Mouse (Mus musculus): ENCODE results near the gene Reps2. TPM values are rescaled to one million over a fixed set of nuclear protein-coding genes. Genes with fewer than 3 reads are reported as not detected.

Gene Reps2
- polyA plus RNA-seq, 1 experiment from 2014 or later = 0.90 TPM

DNA sequence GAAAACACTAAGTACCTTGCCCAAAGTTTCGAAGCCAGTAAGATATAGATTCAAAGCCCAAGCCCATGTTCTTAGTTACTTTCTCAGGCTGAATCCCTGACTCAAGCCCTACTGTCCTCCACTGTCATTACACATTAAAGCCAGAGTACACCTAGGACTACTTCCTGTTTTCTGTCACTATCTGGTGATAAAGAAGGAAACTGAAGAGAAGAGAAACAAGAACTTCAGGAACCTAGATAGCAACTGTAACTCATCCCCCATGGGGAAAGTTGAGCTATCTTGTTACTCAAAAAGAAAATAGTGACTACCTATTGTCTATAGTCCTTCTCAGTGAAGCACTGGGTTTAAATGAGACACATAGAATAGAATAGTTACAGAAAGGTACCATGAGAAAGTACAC is 188.1 kb downstream of the Reps2 start:
- Histone ChIP-seq H3K36me3 (replicated peaks; ENCODE audit: insufficient read depth, low read length) (no peaks in the 10 kb centered on the region), H3K27me3 (ENCODE audit: insufficient read depth, low read length) (no peaks in the 10 kb centered on the region), H3K4me3 (ENCODE audit: low read depth, low read length) (no peak overlapping the region), H3K27ac (ENCODE audit: low read depth) (no peak overlapping the region), H3K9me3 (ENCODE audit: low read length) (no peaks in the 10 kb centered on the region), H3K9ac (replicated peaks) (no peak overlapping the region), H3K4me1 (ENCODE audit: insufficient read depth) (no peaks in the 10 kb centered on the region), H3K4me2 (ENCODE audit: low read depth, low read length) (no peak overlapping the region)
- TF ChIP-seq EP300 (IDR thresholded peaks at IDR 0.05; ENCODE audit: low read depth) (no peak), CTCF (IDR thresholded peaks at IDR 0.05; ENCODE audit: low read depth) (no peak)
- no peak for DNase-seq
- WGBS (ENCODE audit: insufficient replicate concordance) = 79% methylated on average over 1 of the region's 1 CpGs
- ATAC-seq = no peak

GRCm38 (mm10) chrX:162453821-162454402 is 189.5 kb downstream of the Reps2 start:
- peak; percentile 50 for TF ChIP-seq CTCF (IDR thresholded peaks at IDR 0.05; ENCODE audit: low read depth)
- no peak for TF ChIP-seq EP300 (IDR thresholded peaks at IDR 0.05; ENCODE audit: low read depth)
- Histone ChIP-seq H3K9ac (replicated peaks) (no peak overlapping the region), H3K36me3 (replicated peaks; ENCODE audit: insufficient read depth, low read length) (no peaks in the 10 kb centered on the region), H3K4me1 (ENCODE audit: insufficient read depth) (no peaks in the 10 kb centered on the region), H3K4me2 (ENCODE audit: low read depth, low read length) (no peak overlapping the region), H3K27ac (ENCODE audit: low read depth) (no peak overlapping the region), H3K4me3 (ENCODE audit: low read depth, low read length) (no peak overlapping the region), H3K9me3 (ENCODE audit: low read length) (no peaks in the 10 kb centered on the region), H3K27me3 (ENCODE audit: insufficient read depth, low read length) (no peaks in the 10 kb centered on the region)
- DNase-seq (no peak), ATAC-seq (no peak)
- 61% methylated on average over 7 of the region's 7 CpGs for WGBS (ENCODE audit: insufficient replicate concordance)

GRCm38 (mm10) chrX:162452642-162453041 is 190.8 kb downstream of the Reps2 start:
- ATAC-seq = no peak
- H3K27ac ChIP-seq (ENCODE audit: low read depth) = no peak overlapping the region
- no peak for DNase-seq
- H3K4me2 ChIP-seq (ENCODE audit: low read depth, low read length) = no peak overlapping the region
- no peaks in the 10 kb centered on the region for H3K9me3 ChIP-seq (ENCODE audit: low read length)
- no peak overlapping the region for H3K4me3 ChIP-seq (ENCODE audit: low read depth, low read length)
- peaks cover under 1% of the 10 kb centered on the region; the same call in 1 of the 2 replicates for H3K27me3 ChIP-seq (ENCODE audit: insufficient read depth, low read length)
- TF ChIP-seq EP300 (IDR thresholded peaks at IDR 0.05; ENCODE audit: low read depth) (no peak), CTCF (IDR thresholded peaks at IDR 0.05; ENCODE audit: low read depth) (no peak)
- H3K4me1 ChIP-seq (ENCODE audit: insufficient read depth) = no peaks in the 10 kb centered on the region
- H3K9ac ChIP-seq (replicated peaks) = no peak overlapping the region
- H3K36me3 ChIP-seq (replicated peaks; ENCODE audit: insufficient read depth, low read length) = no peaks in the 10 kb centered on the region

DNA sequence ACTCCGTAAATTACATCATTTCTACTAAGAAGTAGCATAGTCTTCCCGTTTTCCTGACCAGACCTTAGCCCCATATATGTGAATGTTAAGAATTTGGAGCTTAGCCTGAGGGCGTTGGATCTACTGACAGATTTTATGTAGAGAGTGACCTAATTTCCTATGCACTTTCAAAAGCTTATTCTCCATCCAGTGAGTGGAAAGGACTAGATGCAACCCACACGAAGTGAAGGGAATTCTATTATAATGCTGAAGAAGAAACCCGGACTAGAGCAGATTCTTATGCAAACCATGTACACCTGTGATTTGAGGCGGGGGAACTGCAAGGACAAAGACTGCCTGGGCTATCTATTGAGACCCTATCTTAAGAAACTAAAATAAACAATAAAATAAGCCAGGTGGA is 195.5 kb downstream of the Reps2 start:
- no peak for DNase-seq
- no peak overlapping the region for H3K27ac ChIP-seq (ENCODE audit: low read depth)

GRCm38 (mm10) chrX:162446678-162447318 is 196.7 kb downstream of the Reps2 start:
- no peak for ATAC-seq
- Histone ChIP-seq H3K9me3 (ENCODE audit: low read length) (no peaks in the 10 kb centered on the region), H3K36me3 (replicated peaks; ENCODE audit: insufficient read depth, low read length) (no peaks in the 10 kb centered on the region), H3K4me1 (ENCODE audit: insufficient read depth) (no peaks in the 10 kb centered on the region), H3K27ac (ENCODE audit: low read depth) (no peak overlapping the region), H3K27me3 (ENCODE audit: insufficient read depth, low read length) (peaks cover 5% of the 10 kb centered on the region; the same call in 1 of the 2 replicates), H3K9ac (replicated peaks) (no peak overlapping the region), H3K4me2 (ENCODE audit: low read depth, low read length) (no peak overlapping the region), H3K4me3 (ENCODE audit: low read depth, low read length) (no peak overlapping the region)
- no peak for DNase-seq
- 57% methylated on average over 2 of the region's 2 CpGs for WGBS (ENCODE audit: insufficient replicate concordance)
- TF ChIP-seq EP300 (IDR thresholded peaks at IDR 0.05; ENCODE audit: low read depth) (no peak), CTCF (IDR thresholded peaks at IDR 0.05; ENCODE audit: low read depth) (no peak)

More for the DNA sequence above, 195.5 kb downstream of the Reps2 start:
- H3K9me3 ChIP-seq (ENCODE audit: low read length) = no peaks in the 10 kb centered on the region
- H3K9ac ChIP-seq (replicated peaks) = no peak overlapping the region
- no peaks in the 10 kb centered on the region for H3K4me1 ChIP-seq (ENCODE audit: insufficient read depth)
- peaks cover 5% of the 10 kb centered on the region; the same call in 1 of the 2 replicates for H3K27me3 ChIP-seq (ENCODE audit: insufficient read depth, low read length)
- no peak for TF ChIP-seq CTCF (IDR thresholded peaks at IDR 0.05; ENCODE audit: low read depth)
- no peak for TF ChIP-seq EP300 (IDR thresholded peaks at IDR 0.05; ENCODE audit: low read depth)
- no peaks in the 10 kb centered on the region for H3K36me3 ChIP-seq (replicated peaks; ENCODE audit: insufficient read depth, low read length)
- H3K4me3 ChIP-seq (ENCODE audit: low read depth, low read length) = no peak overlapping the region
- no peak overlapping the region for H3K4me2 ChIP-seq (ENCODE audit: low read depth, low read length)
- ATAC-seq = no peak
- WGBS (ENCODE audit: insufficient replicate concordance) = 67% methylated on average over 6 of the region's 6 CpGs

DNA sequence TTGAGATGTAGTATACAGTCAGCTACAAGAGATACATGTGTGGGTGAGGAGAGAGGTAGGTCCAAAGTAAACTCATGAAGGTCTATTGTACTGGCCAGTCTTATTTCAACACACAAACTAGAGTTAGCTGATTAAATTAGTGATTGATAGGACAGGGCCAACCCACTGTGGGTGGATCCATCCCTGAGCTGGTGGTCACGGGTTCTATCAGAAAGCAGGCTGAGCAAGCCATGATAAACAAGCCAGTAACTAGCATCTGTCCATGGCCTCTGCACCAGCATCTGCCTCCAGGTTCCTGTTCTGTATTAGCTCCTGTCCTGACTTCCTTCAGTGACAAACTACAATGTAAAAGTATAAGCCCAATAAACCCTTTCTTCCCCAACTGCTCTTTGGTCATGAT is 200.1 kb downstream of the Reps2 start:
- ATAC-seq = peak; percentile 50; the same call in 1 of the 2 replicates
- TF ChIP-seq CTCF (IDR thresholded peaks at IDR 0.05; ENCODE audit: low read depth) (no peak), EP300 (IDR thresholded peaks at IDR 0.05; ENCODE audit: low read depth) (no peak)
- no peak overlapping the region for H3K27ac ChIP-seq (ENCODE audit: low read depth)
- H3K27me3 ChIP-seq (ENCODE audit: insufficient read depth, low read length) = peaks cover 5% of the 10 kb centered on the region; the same call in 1 of the 2 replicates
- no peak for DNase-seq
- no peak overlapping the region for H3K4me2 ChIP-seq (ENCODE audit: low read depth, low read length)
- no peaks in the 10 kb centered on the region for H3K9me3 ChIP-seq (ENCODE audit: low read length)
- no peaks in the 10 kb centered on the region for H3K36me3 ChIP-seq (replicated peaks; ENCODE audit: insufficient read depth, low read length)
- H3K4me1 ChIP-seq (ENCODE audit: insufficient read depth) = no peaks in the 10 kb centered on the region
- no peak overlapping the region for H3K4me3 ChIP-seq (ENCODE audit: low read depth, low read length)
- 55% methylated on average over 1 of the region's 1 CpGs for WGBS (ENCODE audit: insufficient replicate concordance)
- no peak overlapping the region for H3K9ac ChIP-seq (replicated peaks)
